Mouse (Mus musculus) ES-Bruce4 (cell line): Measurements from ENCODE around the gene Mgp. TPM values are rescaled to one million over a fixed set of nuclear protein-coding genes. Genes with fewer than 3 reads are reported as not detected.

Experiments
- H3K27ac ChIP-seq: 2 replicates; pipeline ENCODE4 v1.5.1; 2012; ENCODE audit warnings: low read length, inconsistent platforms; ENCODE audit not compliant: insufficient read depth
- H3K27me3 ChIP-seq: 2 replicates; pipeline ENCODE4 v1.6.1; 2012; ENCODE audit warnings: mild to moderate bottlenecking, low read length, inconsistent platforms; ENCODE audit not compliant: control insufficient read depth, poor library complexity, insufficient read depth, severe bottlenecking
- H3K36me3 ChIP-seq: 2 replicates; pipeline ENCODE4 v1.6.1; 2012; ENCODE audit warnings: inconsistent platforms, mild to moderate bottlenecking, low read length, moderate library complexity; ENCODE audit not compliant: control insufficient read depth, poor library complexity, insufficient read depth, severe bottlenecking
- H3K4me1 ChIP-seq: one replicate; pipeline ENCODE4 v1.8.1; 2011; ENCODE audit warnings: low read length; ENCODE audit not compliant: control insufficient read depth, insufficient read depth
- H3K4me3 ChIP-seq: 2 replicates; pipeline ENCODE4 v1.5.1; 2011; ENCODE audit warnings: low read depth, mild to moderate bottlenecking, low read length
- H3K9ac ChIP-seq: 2 replicates; pipeline ENCODE4 v1.6.1; 2012; ENCODE audit warnings: low read depth, mild to moderate bottlenecking, inconsistent platforms; ENCODE audit not compliant: poor library complexity, severe bottlenecking
- H3K9me3 ChIP-seq: replicated peaks from 2 replicates; pipeline ENCODE4 v1.6.1; 2012; ENCODE audit warnings: mild to moderate bottlenecking, low read length, inconsistent platforms; ENCODE audit not compliant: control insufficient read depth, poor library complexity, insufficient read depth, severe bottlenecking
- CTCF ChIP-seq: IDR thresholded peaks from one replicate; pipeline ENCODE4 v1.8.1; 2011; ENCODE audit warnings: low read depth, low read length
- EP300 ChIP-seq: IDR thresholded peaks from 2 replicates; pipeline ENCODE4 v1.6.1; 2011; ENCODE audit warnings: low read depth, low read length; ENCODE audit not compliant: insufficient read depth
- POLR2A ChIP-seq: IDR thresholded peaks from one replicate; pipeline ENCODE4 v1.8.1; 2011; ENCODE audit warnings: low read length; ENCODE audit not compliant: insufficient read depth
- polyA plus RNA-seq: library from polyadenylated mRNA; stranded (reverse); fragments of >200 nt; gene quantifications from 2 replicates; pipeline ENCODE4 v1.2.4, GENCODE M21; 2011; ENCODE audit warnings: low read depth; ENCODE audit not compliant: missing spikeins, insufficient read depth, insufficient read length

Mgp gene
- polyA plus RNA-seq, 1 experiment = 9.7 TPM

DNA sequence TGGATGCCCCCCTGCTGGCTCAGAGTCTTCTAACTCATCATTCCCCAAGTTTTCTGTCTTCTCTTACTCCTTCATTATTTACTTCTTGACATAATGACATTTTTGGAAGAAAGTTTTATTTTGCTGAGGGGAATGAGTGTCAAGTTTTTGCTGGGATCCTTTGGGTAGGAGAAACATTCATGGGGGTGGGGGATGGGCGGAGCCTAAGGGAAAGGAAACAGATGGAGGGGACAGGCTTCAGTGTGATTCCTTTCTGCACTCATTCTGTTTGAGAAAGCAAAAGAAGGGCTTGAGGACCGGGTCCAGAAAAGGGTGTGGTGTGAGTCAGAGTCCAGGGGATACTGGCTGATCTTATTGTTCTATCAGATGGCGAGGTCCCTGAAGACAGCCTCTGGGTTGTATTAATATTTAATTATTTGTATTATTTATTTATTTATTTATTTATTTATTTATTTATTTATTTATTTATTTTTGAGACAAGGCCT, 7.8 kb upstream of the Mgp start:
- TF ChIP-seq CTCF (no peak), EP300 (no peak)
- no peaks in the 10 kb centered on the region for H3K36me3 ChIP-seq
- H3K4me1 ChIP-seq = no peaks in the 10 kb centered on the region
- no peaks in the 10 kb centered on the region for H3K9me3 ChIP-seq
- no peaks in the 10 kb centered on the region for H3K27me3 ChIP-seq
- H3K9ac ChIP-seq = no peak overlapping the region
- no peak overlapping the region for H3K4me3 ChIP-seq
- no peak overlapping the region for H3K27ac ChIP-seq

- Histone ChIP-seq H3K9me3 (no peaks in the 10 kb centered on the region), H3K4me1 (no peaks in the 10 kb centered on the region), H3K27ac (no peak overlapping the region), H3K27me3 (no peaks in the 10 kb centered on the region), H3K36me3 (no peaks in the 10 kb centered on the region), H3K4me3 (no peak overlapping the region), H3K9ac (no peak overlapping the region)
- TF ChIP-seq CTCF (no peak), EP300 (no peak), POLR2A (no peak)
Observed at GRCm38 (mm10) chr6:136881678-136882077, 6.1 kb upstream of the Mgp start.

DNA sequence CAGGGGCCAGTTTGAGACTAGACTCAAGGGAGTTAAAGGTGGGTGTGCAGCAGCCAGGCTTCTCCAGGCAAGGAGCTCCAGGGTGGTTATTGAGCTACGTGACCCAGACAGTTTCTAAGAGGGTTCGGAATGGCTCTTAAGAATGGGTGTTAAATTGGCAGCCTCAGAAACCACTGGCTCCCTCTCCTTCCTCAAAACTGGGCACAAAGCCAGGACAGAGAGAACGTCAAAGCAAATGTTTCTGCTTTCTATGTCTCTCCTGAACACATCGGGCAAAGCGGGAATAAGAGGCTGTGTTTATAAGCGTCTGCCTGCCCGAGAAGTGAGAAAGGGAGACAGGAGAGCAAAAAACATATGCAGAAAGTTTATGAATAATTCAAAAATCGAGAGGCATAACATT, 1.0 kb downstream of the Mgp start:
- no peak overlapping the region for H3K9ac ChIP-seq
- H3K36me3 ChIP-seq = no peaks in the 10 kb centered on the region
- no peaks in the 10 kb centered on the region for H3K9me3 ChIP-seq
- no peaks in the 10 kb centered on the region for H3K4me1 ChIP-seq
- no peak overlapping the region for H3K4me3 ChIP-seq
- TF ChIP-seq EP300 (no peak), POLR2A (no peak)
- H3K27me3 ChIP-seq = no peaks in the 10 kb centered on the region
- no peak overlapping the region for H3K27ac ChIP-seq

DNA sequence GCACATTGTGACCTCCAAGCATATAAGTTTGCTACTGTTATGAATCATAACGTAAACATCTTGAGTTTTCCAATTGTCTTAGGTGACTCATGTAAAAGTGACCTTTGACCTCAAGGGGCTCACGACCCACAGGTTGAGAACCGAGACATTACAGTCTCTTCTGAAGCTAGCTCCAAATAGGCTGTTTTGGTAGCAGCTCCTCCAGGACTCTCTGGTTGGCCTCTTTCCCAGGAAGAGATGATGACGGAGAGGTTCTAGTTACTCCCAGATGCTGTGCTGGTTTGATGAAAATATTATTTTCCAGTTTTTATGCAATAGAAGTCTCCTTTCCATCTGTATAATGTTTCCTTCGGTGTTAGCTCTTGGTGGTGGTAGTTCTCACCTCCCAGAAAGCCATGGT, 6.7 kb downstream of the Mgp start:
- TF ChIP-seq CTCF (no peak), POLR2A (no peak), EP300 (no peak)
- no peak overlapping the region for H3K4me3 ChIP-seq
- no peaks in the 10 kb centered on the region for H3K9me3 ChIP-seq
- H3K36me3 ChIP-seq = no peaks in the 10 kb centered on the region
- no peak overlapping the region for H3K9ac ChIP-seq
- no peaks in the 10 kb centered on the region for H3K4me1 ChIP-seq
- H3K27ac ChIP-seq = no peak overlapping the region
- H3K27me3 ChIP-seq = no peaks in the 10 kb centered on the region

GRCm38 (mm10) chr6:136866150-136866549, 9.5 kb downstream of the Mgp start:
- no peaks in the 10 kb centered on the region for H3K9me3 ChIP-seq
- H3K36me3 ChIP-seq = no peaks in the 10 kb centered on the region
- H3K4me3 ChIP-seq = no peak overlapping the region
- no peak overlapping the region for H3K27ac ChIP-seq
- TF ChIP-seq POLR2A (no peak), CTCF (no peak), EP300 (no peak)
- H3K27me3 ChIP-seq = no peaks in the 10 kb centered on the region
- H3K4me1 ChIP-seq = no peaks in the 10 kb centered on the region
- H3K9ac ChIP-seq = no peak overlapping the region

GRCm38 (mm10) chr6:136865360-136865759, 10.3 kb downstream of the Mgp start:
- H3K4me1 ChIP-seq = no peaks in the 10 kb centered on the region
- no peaks in the 10 kb centered on the region for H3K27me3 ChIP-seq
- no peak overlapping the region for H3K9ac ChIP-seq
- H3K4me3 ChIP-seq = no peak overlapping the region
- TF ChIP-seq EP300 (no peak), CTCF (no peak), POLR2A (no peak)
- H3K36me3 ChIP-seq = no peaks in the 10 kb centered on the region
- no peak overlapping the region for H3K27ac ChIP-seq
- H3K9me3 ChIP-seq = no peaks in the 10 kb centered on the region

DNA sequence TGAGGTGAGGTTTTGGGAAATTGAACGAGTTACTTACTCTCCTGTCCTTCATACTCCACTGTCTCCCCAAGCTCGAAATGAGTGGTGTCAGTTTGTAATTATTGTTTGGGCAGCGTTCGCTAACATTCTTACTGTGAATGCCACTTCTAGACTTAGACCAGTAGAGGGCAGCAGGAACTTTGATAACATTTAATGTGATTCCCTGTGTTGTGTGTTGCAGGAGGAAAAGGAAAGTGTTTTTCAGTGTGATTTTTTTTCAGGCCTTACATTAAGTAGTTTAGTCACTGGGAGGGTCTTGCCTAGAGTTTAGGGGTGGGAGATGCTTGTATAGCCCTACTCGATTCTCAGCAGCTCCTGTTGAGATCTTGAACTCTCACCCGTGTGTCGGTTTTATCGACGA, 14.6 kb downstream of the Mgp start:
- Histone ChIP-seq H3K27me3 (no peaks in the 10 kb centered on the region), H3K9ac (no peak overlapping the region), H3K36me3 (no peaks in the 10 kb centered on the region), H3K27ac (no peak overlapping the region), H3K4me3 (no peak overlapping the region), H3K9me3 (no peaks in the 10 kb centered on the region), H3K4me1 (no peaks in the 10 kb centered on the region)
- TF ChIP-seq POLR2A = no peak
